Mouse (Mus musculus): ENCODE data around the gene Col5a1.

- TF ChIP-seq CTCF (IDR thresholded peaks at IDR 0.05; ENCODE audit: control insufficient read depth, insufficient read depth, insufficient read length): no peak
- TF ChIP-seq CEBPB (IDR thresholded peaks at IDR 0.05; ENCODE audit: low read depth): no peak
- TF ChIP-seq USF1 (IDR thresholded peaks at IDR 0.05; ENCODE audit: low read depth): no peak
- TF ChIP-seq MYOD1 (IDR thresholded peaks at IDR 0.05; ENCODE audit: control insufficient read depth, insufficient read length, low read depth): no peak
- TF ChIP-seq MAX (IDR thresholded peaks at IDR 0.05): no peak
- no peak for TF ChIP-seq FOSL1 (IDR thresholded peaks at IDR 0.05; ENCODE audit: insufficient read depth, low read length, poor library complexity, severe bottlenecking)
- TF ChIP-seq MYOG (IDR thresholded peaks at IDR 0.05; ENCODE audit: control insufficient read depth, extremely low read depth, insufficient read length): no peak
These were observed 8.8 kb downstream of the Col5a1 start for GRCm38 (mm10) chr2:27894986-27895385.

Measured in C2C12 (cell line).